Mouse (Mus musculus) C2C12 (cell line): ENCODE measurements at regions not wholly inside any gene's neighbourhood (a gene's known extent, or its start where the extent isn't known, plus 50 kb on each side); places are given as distances from the start of the nearest gene placed in this dataset.

Source experiments
- CTCF ChIP-seq: IDR thresholded peaks from one replicate; pipeline ENCODE4 v1.5.1; 2011; ENCODE audit not compliant: control insufficient read depth, insufficient read depth, insufficient read length
- FOSL1 ChIP-seq: IDR thresholded peaks from one replicate; pipeline ENCODE4 v1.8.0; 2011; ENCODE audit warnings: mild to moderate bottlenecking, low read length; ENCODE audit not compliant: poor library complexity, insufficient read depth, severe bottlenecking
- MAX ChIP-seq: IDR thresholded peaks from one replicate; pipeline ENCODE4 v1.6.1; 2011; ENCODE audit warnings: mild to moderate bottlenecking, control low read depth
- MYOG ChIP-seq: IDR thresholded peaks from one replicate; pipeline ENCODE4 v1.6.1; 2011; ENCODE audit not compliant: control insufficient read depth, insufficient read length; ENCODE audit errors: extremely low read depth
- USF1 ChIP-seq: IDR thresholded peaks from one replicate; pipeline ENCODE4 v1.6.1; 2011; ENCODE audit warnings: low read depth, mild to moderate bottlenecking, control low read depth, moderate library complexity

GRCm38 (mm10) chr6:50882298-50882697, 228.1 kb upstream of the Npvf start:
- TF ChIP-seq CTCF (no peak), USF1 (no peak), MYOG (no peak), FOSL1 (no peak), MAX (no peak)
